Mouse (Mus musculus) right cerebral cortex, postnatal 36 days (tissue): ENCODE data around the gene Igfbp5.

Experiments
- DNase-seq, 2 experiments: peaks; one replicate each; pipeline ENCODE4 v3.0.0; 2022; ENCODE audit warnings: low spot score in 2 of 2, mixed read lengths in 1 of 2

Igfbp5 gene

GRCm38 (mm10) chr1:72811061-72811460, 63.6 kb downstream of the Igfbp5 start:
- no peak for DNase-seq

DNA sequence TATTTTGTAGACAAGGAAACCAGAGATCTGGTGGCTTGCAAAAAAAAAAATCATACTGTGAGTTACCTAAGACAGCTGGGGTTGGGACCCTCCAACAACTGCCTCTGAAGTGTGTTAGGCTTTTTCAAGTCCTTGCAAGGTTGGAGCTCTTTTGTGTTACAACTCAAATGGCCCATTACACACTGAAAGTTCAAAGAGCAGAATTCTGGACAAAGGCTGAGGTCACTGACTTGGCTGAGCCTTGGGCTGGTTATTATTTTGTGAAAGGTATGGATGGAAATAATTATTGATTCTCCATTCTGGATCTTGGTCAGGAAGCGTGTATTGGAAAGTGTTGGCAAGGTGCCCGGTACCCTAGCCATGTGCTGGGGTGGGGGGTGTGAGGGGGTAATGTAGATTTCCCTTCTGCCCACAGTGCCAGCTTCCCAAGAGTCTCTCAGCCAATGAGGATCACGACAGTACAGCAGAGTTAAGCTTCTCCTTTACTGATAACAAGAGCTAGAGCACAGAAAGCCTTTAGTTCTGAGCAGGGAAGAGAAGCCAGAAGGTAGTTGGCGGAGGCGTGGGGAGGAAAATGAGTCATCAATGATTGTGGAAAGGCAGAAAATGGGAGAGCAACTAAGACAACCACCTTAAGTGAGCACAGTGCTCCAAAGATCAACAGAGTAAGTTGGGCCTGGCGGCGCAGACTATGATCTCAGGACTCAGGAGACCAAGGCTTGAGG, 64.6 kb downstream of the Igfbp5 start:
- DNase-seq: peak; percentile 27 to 66

DNA sequence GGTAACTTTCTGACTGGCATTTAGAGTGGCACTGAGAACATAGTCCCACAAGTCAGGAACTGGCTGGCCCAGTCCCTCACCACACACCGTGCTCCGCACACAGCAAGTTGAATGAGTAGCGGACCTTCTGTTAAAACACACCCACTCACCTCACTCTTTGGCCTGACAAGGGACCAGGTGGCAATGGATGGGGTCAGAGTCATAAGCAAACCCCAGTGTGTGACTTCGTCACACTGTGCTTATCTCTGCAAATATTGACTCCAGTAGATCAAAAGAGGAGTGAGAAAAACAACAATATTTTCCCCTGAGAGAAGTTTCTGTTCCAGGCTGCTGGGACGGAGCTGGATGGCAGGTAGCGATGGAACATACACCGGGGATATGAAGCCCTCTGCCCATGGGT, 65.4 kb downstream of the Igfbp5 start:
- no peak for DNase-seq
